Mouse (Mus musculus) hindbrain, embryonic 16.5 days (tissue): Measurements from ENCODE around the gene Zcchc10. TPM values are rescaled to one million over a fixed set of nuclear protein-coding genes. Genes with fewer than 3 reads are reported as not detected.
"Not testable (repeated sequence)": the region's sequence is repeated elsewhere in the genome, so short reads cannot be mapped to it uniquely, and the experiment has no call there.

Experiments
- ATAC-seq: fragments of 200-750 bp; cut with Nextera tagmentation; 2 replicates; pipeline ENCODE4 v1.8.0; 2017; ENCODE audit warnings: moderate TSS enrichment, moderate library complexity
- H3K27ac ChIP-seq: fragments of 300-500 bp; sonication (generic); 2 replicates; pipeline ENCODE4 v1.5.1; 2014; ENCODE audit warnings: low read depth, mild to moderate bottlenecking, control low read depth, low read length, moderate library complexity
- H3K27me3 ChIP-seq: fragments of 300-500 bp; sonication (generic); replicated peaks from 2 replicates; pipeline ENCODE4 v1.6.1; 2014; ENCODE audit warnings: low read length; ENCODE audit not compliant: control insufficient read depth, insufficient read depth
- H3K36me3 ChIP-seq: fragments of 300-500 bp; sonication (generic); 2 replicates; pipeline ENCODE4 v1.6.1; 2014; ENCODE audit warnings: mild to moderate bottlenecking, low read length, moderate library complexity, mixed read lengths; ENCODE audit not compliant: control insufficient read depth, insufficient read depth
- H3K4me1 ChIP-seq: fragments of 300-500 bp; sonication (generic); 2 replicates; pipeline ENCODE4 v1.6.1; 2014; ENCODE audit warnings: low read depth, low read length; ENCODE audit not compliant: control insufficient read depth, insufficient read depth
- H3K4me2 ChIP-seq: fragments of 300-500 bp; sonication (generic); 2 replicates; pipeline ENCODE4 v1.6.1; 2014; ENCODE audit warnings: mild to moderate bottlenecking, low read length, control low read depth, moderate library complexity
- H3K4me3 ChIP-seq: fragments of 300-500 bp; sonication (generic); 2 replicates; pipeline ENCODE4 v1.5.1; 2014; ENCODE audit warnings: mild to moderate bottlenecking, low read length, control low read depth, moderate library complexity
- H3K9ac ChIP-seq: fragments of 300-500 bp; sonication (generic); 2 replicates; pipeline ENCODE4 v1.6.1; 2014; ENCODE audit warnings: low read depth, mild to moderate bottlenecking, control low read depth, low read length, moderate library complexity
- H3K9me3 ChIP-seq: fragments of 300-500 bp; sonication (generic); 2 replicates; pipeline ENCODE4 v1.6.1; 2014; ENCODE audit warnings: mild to moderate bottlenecking, low read length, moderate library complexity; ENCODE audit not compliant: control insufficient read depth
- WGBS: fragments of 180-500 bp; shearing (Covaris S2); extraction: QIAGEN DNeasy Blood & Tissue Kit; methylation state at CpG from one replicate; pipeline ENCODE4 v1.1.7; 2014; 5-methylcytosine and 5-hydroxymethylcytosine counted together
- polyA plus RNA-seq: library from polyadenylated mRNA; unstranded; fragments of >200 nt; fragmentation: Nextera tagmentation; extraction: Ambion mirVana; gene quantifications from 2 replicates; pipeline ENCODE4 v1.2.1, GENCODE M21; 2015

The Zcchc10 gene
- 11.9 and 14.3 TPM in 2 replicates for polyA plus RNA-seq

GRCm38 (mm10) chr11:53324512-53324968, at the start of gene Zcchc10:
Gene Zcchc10 (plus strand): TSS chr11:53324679.
- under 1% methylated on average over 21 of the region's 21 CpGs for WGBS
- H3K9me3 ChIP-seq, result no peaks in the 10 kb centered on the region

GRCm38 (mm10) chr11:53275358-53275757, 49.1 kb upstream of the Zcchc10 start:
- Histone ChIP-seq H3K36me3 (peaks cover 21% of the 10 kb centered on the region), H3K4me3 (no peak overlapping the region), H3K27me3 (no peaks in the 10 kb centered on the region), H3K4me1 (no peaks in the 10 kb centered on the region), H3K9me3 (no peaks in the 10 kb centered on the region), H3K9ac (no peak overlapping the region), H3K27ac (no peak overlapping the region), H3K4me2 (no peak overlapping the region)
- ATAC-seq, result no peak
- 95% methylated on average over 3 of the region's 3 CpGs for WGBS

More at GRCm38 (mm10) chr11:53324512-53324968, at the start of gene Zcchc10:
- H3K27me3 ChIP-seq, result no peaks in the 10 kb centered on the region
- H3K4me2 ChIP-seq, result peak within 1 kb of the TSS; percentile 79
- peak; percentile 97 for ATAC-seq
- H3K4me3 ChIP-seq, result peak within 1 kb of the TSS; percentile 80
- H3K36me3 ChIP-seq, result peaks cover 7% of the 10 kb centered on the region
- H3K27ac ChIP-seq, result peak within 1 kb of the TSS; percentile 72
- H3K4me1 ChIP-seq, result peaks cover 9% of the 10 kb centered on the region
- H3K9ac ChIP-seq, result peak within 1 kb of the TSS; percentile 85

GRCm38 (mm10) chr11:53278411-53278810, 46.1 kb upstream of the Zcchc10 start:
- Histone ChIP-seq H3K4me3 (no peak overlapping the region), H3K9me3 (no peaks in the 10 kb centered on the region), H3K27ac (no peak overlapping the region), H3K4me2 (no peak overlapping the region), H3K9ac (no peak overlapping the region), H3K27me3 (no peaks in the 10 kb centered on the region), H3K4me1 (no peaks in the 10 kb centered on the region), H3K36me3 (peaks cover 18% of the 10 kb centered on the region)
- no peak for ATAC-seq
- WGBS, result 90% methylated on average over 4 of the region's 4 CpGs

GRCm38 (mm10) chr11:53285885-53286284, 38.6 kb upstream of the Zcchc10 start:
- Histone ChIP-seq H3K4me3 (no peak overlapping the region), H3K9me3 (no peaks in the 10 kb centered on the region), H3K36me3 (peaks cover 59% of the 10 kb centered on the region), H3K4me2 (no peak overlapping the region), H3K27ac (no peak overlapping the region), H3K4me1 (no peaks in the 10 kb centered on the region), H3K9ac (no peak overlapping the region), H3K27me3 (no peaks in the 10 kb centered on the region)
- WGBS, result 95% methylated on average over 6 of the region's 6 CpGs
- ATAC-seq, result no peak

- H3K27me3 ChIP-seq, H3K9ac ChIP-seq, H3K4me2 ChIP-seq, H3K27ac ChIP-seq, H3K9me3 ChIP-seq, H3K4me3 ChIP-seq, ATAC-seq, H3K4me1 ChIP-seq: not testable (repeated sequence)
- 97% methylated on average over 2 of the region's 2 CpGs for WGBS
- peaks cover 44% of the 10 kb centered on the region for H3K36me3 ChIP-seq
These were observed 34.3 kb upstream of the Zcchc10 start for GRCm38 (mm10) chr11:53290187-53290586.

GRCm38 (mm10) chr11:53290871-53291270, 33.6 kb upstream of the Zcchc10 start:
- 96% methylated on average over 11 of the region's 11 CpGs for WGBS
- no peak for ATAC-seq
- Histone ChIP-seq H3K9ac (no peak overlapping the region), H3K36me3 (peaks cover 39% of the 10 kb centered on the region), H3K27ac (no peak overlapping the region), H3K4me2 (no peak overlapping the region), H3K4me3 (no peak overlapping the region), H3K4me1 (no peaks in the 10 kb centered on the region), H3K9me3 (no peaks in the 10 kb centered on the region), H3K27me3 (no peaks in the 10 kb centered on the region)

GRCm38 (mm10) chr11:53294441-53294840, 30.0 kb upstream of the Zcchc10 start:
- Histone ChIP-seq H3K36me3 (peaks cover 12% of the 10 kb centered on the region), H3K4me1 (peaks cover 25% of the 10 kb centered on the region), H3K9ac (no peak overlapping the region), H3K9me3 (no peaks in the 10 kb centered on the region), H3K27ac (no peak overlapping the region), H3K4me2 (no peak overlapping the region), H3K4me3 (no peak overlapping the region), H3K27me3 (no peaks in the 10 kb centered on the region)
- 83% methylated on average over 5 of the region's 5 CpGs for WGBS
- ATAC-seq, result no peak

- Histone ChIP-seq H3K9ac (no peak overlapping the region), H3K36me3 (no peaks in the 10 kb centered on the region), H3K27me3 (no peaks in the 10 kb centered on the region), H3K4me1 (peaks cover 31% of the 10 kb centered on the region), H3K27ac (no peak overlapping the region), H3K4me3 (no peak overlapping the region), H3K9me3 (no peaks in the 10 kb centered on the region), H3K4me2 (no peak overlapping the region)
- WGBS, result 82% methylated on average over 4 of the region's 4 CpGs
- ATAC-seq, result no peak
These were observed 27.6 kb upstream of the Zcchc10 start for GRCm38 (mm10) chr11:53296880-53297279.

- ATAC-seq, result no peak
- no peaks in the 10 kb centered on the region for H3K27me3 ChIP-seq
- no peak overlapping the region for H3K4me3 ChIP-seq
- WGBS, result 92% methylated on average over 7 of the region's 7 CpGs
- no peak overlapping the region for H3K27ac ChIP-seq
- no peaks in the 10 kb centered on the region for H3K9me3 ChIP-seq
- peak overlapping the region; percentile 92 for H3K4me2 ChIP-seq
- H3K9ac ChIP-seq, result no peak overlapping the region
- no peaks in the 10 kb centered on the region for H3K36me3 ChIP-seq
- peaks cover 31% of the 10 kb centered on the region for H3K4me1 ChIP-seq
These were observed 26.3 kb upstream of the Zcchc10 start for GRCm38 (mm10) chr11:53297947-53298860.
